Mouse (Mus musculus) right cerebral cortex, postnatal 25 days (tissue): ENCODE data around the gene Amz2.
A peak's percentile ranks its signal among the peaks of the same experiment; 100 is the strongest.

Source experiments
- DNase-seq: peaks from one replicate; pipeline ENCODE4 v3.0.0; 2022

The Amz2 gene

GRCm38 (mm10) chr11:109422263-109422662, 3.5 kb upstream of the Amz2 start:
- no peak for DNase-seq

GRCm38 (mm10) chr11:109423294-109423693, 2.5 kb upstream of the Amz2 start:
- DNase-seq: no peak

GRCm38 (mm10) chr11:109426272-109426586, 483 bp downstream of the Amz2 start:
- no peak for DNase-seq

- no peak for DNase-seq
Observed at GRCm38 (mm10) chr11:109427353-109427752, 1.6 kb downstream of the Amz2 start.

- no peak for DNase-seq
Observed at GRCm38 (mm10) chr11:109434233-109434798, 8.6 kb downstream of the Amz2 start.

- no peak for DNase-seq
Observed at GRCm38 (mm10) chr11:109436889-109437288, 11.1 kb downstream of the Amz2 start.

- no peak for DNase-seq
Observed at GRCm38 (mm10) chr11:109439209-109439608, 13.5 kb downstream of the Amz2 start.

GRCm38 (mm10) chr11:109439829-109440340, 14.1 kb downstream of the Amz2 start:
- DNase-seq: peak; percentile 67

GRCm38 (mm10) chr11:109440641-109441040, 14.9 kb downstream of the Amz2 start:
- DNase-seq: no peak

GRCm38 (mm10) chr11:109441119-109441518, 15.4 kb downstream of the Amz2 start:
- no peak for DNase-seq

- no peak for DNase-seq
Observed at GRCm38 (mm10) chr11:109442166-109442730, 16.5 kb downstream of the Amz2 start.

GRCm38 (mm10) chr11:109443468-109444263, 17.9 kb downstream of the Amz2 start:
- DNase-seq: no peak

GRCm38 (mm10) chr11:109444600-109444999, 18.9 kb downstream of the Amz2 start:
- DNase-seq: no peak

GRCm38 (mm10) chr11:109445438-109446035, 19.8 kb downstream of the Amz2 start:
- DNase-seq: no peak

GRCm38 (mm10) chr11:109451169-109451568, 25.4 kb downstream of the Amz2 start:
- no peak for DNase-seq

GRCm38 (mm10) chr11:109456261-109456660, 30.5 kb downstream of the Amz2 start:
- DNase-seq: no peak

GRCm38 (mm10) chr11:109458165-109458564, 32.4 kb downstream of the Amz2 start:
- DNase-seq: no peak

GRCm38 (mm10) chr11:109460586-109460985, 34.8 kb downstream of the Amz2 start:
- DNase-seq: no peak

- no peak for DNase-seq
Observed at GRCm38 (mm10) chr11:109465068-109465467, 39.3 kb downstream of the Amz2 start.

GRCm38 (mm10) chr11:109466987-109467386, 41.2 kb downstream of the Amz2 start:
- no peak for DNase-seq

- DNase-seq: no peak
Observed at GRCm38 (mm10) chr11:109468133-109468532, 42.4 kb downstream of the Amz2 start.

- no peak for DNase-seq
Observed at GRCm38 (mm10) chr11:109470170-109470569, 44.4 kb downstream of the Amz2 start.
